Mouse (Mus musculus) gastrocnemius, adult 8-10 months (tissue): Measurements from ENCODE around the gene 0610012G03Rik. TPM values are rescaled to one million over a fixed set of nuclear protein-coding genes. Genes with fewer than 3 reads are reported as not detected.
"Not testable (repeated sequence)": the region's sequence is repeated elsewhere in the genome, so short reads cannot be mapped to it uniquely, and the experiment has no call there.

Source experiments
- DNase-seq, 2 experiments: peaks; one replicate each; pipeline ENCODE4 v3.0.0; 2022; ENCODE audit warnings: low spot score in 2 of 2
- total RNA-seq, 4 experiments: library from RNA; stranded (reverse); gene quantifications; 2 replicates each; pipeline ENCODE4 v1.2.4; 2022

0610012G03Rik gene
- total RNA-seq: 10 to 100 TPM; 50.1 to 56.6 (median 51.4) TPM

GRCm38 (mm10) chr16:31948345-31948774 is at the start of gene 0610012G03Rik, which contains the start of gene Ncbp2:
0610012G03Rik (minus strand) TSS chr16:31948494.
Ncbp2 (plus strand) TSS chr16:31948513.
- DNase-seq: peak; percentile 86 to 88

DNA sequence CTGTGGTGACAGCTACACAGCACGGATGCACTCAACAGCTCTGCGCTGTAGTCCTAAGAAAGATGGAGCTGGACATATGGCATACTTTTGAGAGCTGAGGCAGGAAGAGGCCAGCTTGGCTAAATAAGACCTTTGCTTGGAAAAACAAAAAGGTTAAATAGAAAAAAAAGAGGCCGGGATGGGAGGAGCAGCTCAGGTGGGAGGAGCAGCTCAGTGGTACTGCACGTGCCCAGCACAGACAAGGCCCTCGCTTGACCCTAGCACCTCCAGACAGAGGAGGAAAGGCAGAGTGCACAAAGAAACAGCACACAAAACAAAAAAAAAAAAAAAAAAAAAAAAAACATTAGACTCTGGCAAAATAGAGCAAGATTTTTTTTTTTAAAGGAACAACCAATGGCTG is 48.1 kb upstream of the 0610012G03Rik start:
- no peak for DNase-seq

GRCm38 (mm10) chr16:31993946-31994345 is 45.7 kb upstream of the 0610012G03Rik start:
- no peak for DNase-seq

GRCm38 (mm10) chr16:31993195-31993594 is 44.9 kb upstream of the 0610012G03Rik start:
- DNase-seq: no peak

- DNase-seq: no peak
These were observed 43.7 kb upstream of the 0610012G03Rik start for GRCm38 (mm10) chr16:31992039-31992438.

DNA sequence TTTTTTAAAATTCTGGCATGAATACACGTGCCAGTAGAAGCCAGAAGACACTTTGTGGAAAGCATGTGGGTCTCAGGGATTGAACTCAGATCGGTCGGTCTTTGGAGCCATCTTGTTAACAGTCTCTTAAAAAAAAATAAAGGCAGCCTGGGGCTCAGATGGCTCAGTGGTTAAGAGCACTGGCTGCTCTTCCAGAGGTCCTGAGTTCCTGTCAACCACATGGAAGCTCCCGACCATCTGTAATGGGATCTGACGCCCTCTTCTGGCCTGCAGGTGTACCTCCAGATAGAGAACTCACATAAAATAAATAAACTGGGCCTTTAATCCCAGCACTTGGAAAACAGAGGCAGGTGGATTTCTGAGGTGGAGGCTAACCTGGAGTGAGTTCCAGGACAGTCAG is 32.7 kb upstream of the 0610012G03Rik start:
- DNase-seq: no peak

- no peak for DNase-seq
These were observed 31.2 kb upstream of the 0610012G03Rik start for GRCm38 (mm10) chr16:31979501-31979900.

DNA sequence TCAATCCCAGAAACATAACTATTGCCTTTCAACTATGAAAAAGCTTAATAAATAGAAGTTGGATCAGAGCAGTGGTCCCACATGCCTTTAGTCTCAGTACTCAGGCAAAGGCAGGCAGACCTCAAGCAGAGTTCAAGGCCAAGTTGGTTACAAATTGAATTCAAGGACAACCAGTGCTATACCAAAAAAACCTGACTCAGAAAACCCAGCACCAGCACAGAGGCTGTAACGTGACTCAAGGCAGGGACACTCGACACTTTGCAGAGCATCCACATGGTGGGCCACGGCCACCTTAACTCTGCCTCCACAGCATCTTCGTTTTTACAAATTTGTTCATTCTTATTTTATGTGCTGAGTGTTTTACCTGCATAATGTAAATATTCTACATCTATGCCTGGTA is 27.0 kb upstream of the 0610012G03Rik start:
- no peak for DNase-seq

- DNase-seq: no peak
These were observed 14.9 kb upstream of the 0610012G03Rik start for GRCm38 (mm10) chr16:31963224-31963623.

DNA sequence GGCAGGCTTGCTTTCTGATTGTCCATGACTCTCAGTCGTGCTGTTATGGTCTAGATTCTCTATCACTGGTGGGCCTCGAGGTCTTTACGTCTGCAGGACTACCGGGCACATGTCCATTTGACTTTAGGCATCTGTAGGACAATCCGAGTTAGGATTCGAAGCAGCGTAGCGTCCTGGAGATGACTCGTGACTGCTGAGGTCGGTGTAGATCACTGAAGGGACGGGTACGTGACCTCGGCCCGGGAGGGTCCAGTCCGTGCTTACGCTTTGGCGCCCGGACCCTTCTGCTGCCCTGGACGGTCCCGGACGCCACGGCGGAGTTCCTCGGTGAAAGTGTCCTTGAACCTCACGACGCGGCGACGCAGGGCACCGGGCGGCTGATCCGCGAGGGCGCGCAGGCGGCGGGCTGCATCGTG is 385 bp downstream of the 0610012G03Rik start:
- DNase-seq: no peak

- no peak for DNase-seq
These were observed 961 bp downstream of the 0610012G03Rik start for GRCm38 (mm10) chr16:31947333-31947732.

DNA sequence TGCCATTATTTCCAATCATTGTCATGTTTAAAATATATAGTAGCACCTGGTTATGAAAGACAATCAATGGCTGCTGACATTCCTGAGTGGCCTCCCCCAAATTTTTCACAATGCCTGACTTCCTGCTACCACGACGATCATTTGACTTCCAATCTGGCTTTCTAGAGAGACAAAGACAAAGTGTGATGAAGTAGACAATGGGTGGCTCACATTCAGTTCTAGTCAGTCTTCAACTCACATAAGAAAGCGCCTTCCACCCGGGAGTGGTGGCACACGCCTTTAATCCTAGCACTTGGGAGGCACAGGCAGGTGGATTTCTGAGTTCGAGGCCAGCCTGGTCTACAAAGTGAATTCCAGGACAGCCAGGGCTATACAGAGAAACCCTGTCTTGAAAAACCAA is 2.3 kb downstream of the 0610012G03Rik start:
- DNase-seq: not testable (repeated sequence)

GRCm38 (mm10) chr16:31945372-31945771 is 2.9 kb downstream of the 0610012G03Rik start:
- DNase-seq: no peak

GRCm38 (mm10) chr16:31944698-31945255 is 3.5 kb downstream of the 0610012G03Rik start:
- no peak for DNase-seq

- peak; percentile 38 to 47 for DNase-seq
These were observed 4.3 kb downstream of the 0610012G03Rik start for GRCm38 (mm10) chr16:31943980-31944379.

GRCm38 (mm10) chr16:31940586-31940985 is 7.7 kb downstream of the 0610012G03Rik start:
- no peak for DNase-seq

GRCm38 (mm10) chr16:31938856-31939255 is 9.4 kb downstream of the 0610012G03Rik start:
- DNase-seq: no peak

DNA sequence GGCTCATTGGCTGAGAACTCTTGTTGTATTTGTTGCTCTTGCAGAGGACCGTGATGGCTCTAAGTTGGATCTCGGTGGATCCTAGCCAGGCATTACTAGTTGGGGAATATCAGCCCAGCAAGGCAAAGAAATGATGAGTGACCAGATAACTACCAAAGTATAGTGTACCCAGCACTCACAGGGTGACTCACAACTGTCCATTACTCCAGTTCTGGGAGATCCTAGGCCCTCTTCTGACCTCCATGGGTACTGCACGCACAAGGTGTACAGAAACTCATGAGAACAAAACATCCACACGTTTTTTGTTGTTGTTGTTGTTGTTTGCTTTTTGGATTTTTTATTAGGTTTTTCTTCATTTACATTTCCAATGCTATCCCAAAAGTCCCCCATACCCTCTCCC is 11.7 kb downstream of the 0610012G03Rik start:
- no peak for DNase-seq

GRCm38 (mm10) chr16:31935091-31935979 is 13.0 kb downstream of the 0610012G03Rik start:
- no peak for DNase-seq

- DNase-seq: no peak
These were observed 13.7 kb downstream of the 0610012G03Rik start for GRCm38 (mm10) chr16:31934550-31935010.

DNA sequence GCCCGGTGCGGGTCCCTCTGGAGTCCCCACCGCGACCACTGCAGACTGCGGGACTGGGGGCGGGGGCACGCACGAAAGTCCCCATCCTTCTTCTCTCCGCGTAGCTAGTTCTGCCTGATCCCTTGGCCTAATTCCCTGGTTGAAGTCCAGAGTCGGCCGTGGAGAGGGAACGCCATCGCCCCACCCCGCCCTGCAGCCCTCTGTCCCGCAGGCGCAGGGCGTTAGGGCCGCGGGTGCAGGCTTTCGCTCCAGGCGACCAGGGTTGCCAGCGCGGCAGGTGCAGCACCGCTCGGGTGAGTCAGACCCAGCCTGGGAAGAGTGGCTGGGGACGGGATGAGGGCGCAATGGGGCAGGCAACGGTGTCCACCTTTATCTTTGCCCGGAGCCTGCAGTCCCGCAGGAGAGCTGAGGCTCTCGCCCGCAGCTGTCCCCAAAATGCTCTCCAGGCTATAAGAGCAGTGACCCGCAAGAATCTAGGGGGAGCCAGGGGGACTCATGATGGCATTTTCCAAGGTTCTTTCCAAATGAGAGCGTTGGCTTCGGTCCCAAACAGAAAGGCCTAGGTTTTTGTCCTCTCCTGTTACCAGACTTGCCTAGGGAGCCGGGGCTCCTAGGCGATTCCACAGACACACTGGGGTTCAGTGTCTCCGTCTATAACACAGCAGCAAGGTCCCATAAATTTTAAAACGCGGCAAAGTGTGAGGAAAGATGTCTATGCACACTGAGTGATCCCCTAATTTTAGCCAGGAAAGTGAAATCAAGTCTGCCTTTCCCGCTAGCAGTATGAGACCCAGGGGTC is 14.3 kb downstream of the 0610012G03Rik start, which contains the start of gene Pigz:
Pigz (plus strand) TSS at position 101 of the 799 bp plus-strand sequence.
- peak; percentile 24 to 39 for DNase-seq
